Mouse (Mus musculus) left cerebral cortex, postnatal 10 days (tissue): ENCODE results near the gene Rpl12. TPM values are rescaled to one million over a fixed set of nuclear protein-coding genes. Genes with fewer than 3 reads are reported as not detected.

Experiments
- total RNA-seq, 2 experiments: library from RNA; stranded (reverse); gene quantifications; 2 replicates each; pipeline ENCODE4 v1.2.3; 2021

The Rpl12 gene
- total RNA-seq, 2 experiments from 2014 or later = 145 to 166 TPM

Other genes with a start within 250 kb of the Rpl12 start
- 10 to 100 TPM; 89.3 to 92.5 TPM for gene Cdk9, start 248.5 kb upstream of the Rpl12 start, total RNA-seq
- gene Sh2d3c, start 240.5 kb upstream of the Rpl12 start, total RNA-seq = 10 to 100 TPM; 33.0 to 37.3 TPM
- 1 to 10 TPM; 2.3 to 2.9 TPM for gene 6330409D20Rik, start 220.5 kb upstream of the Rpl12 start, total RNA-seq
- gene Tor2a, start 204.3 kb upstream of the Rpl12 start, total RNA-seq = 10 to 100 TPM; 28.6 to 28.9 TPM
- under 1 TPM; 0.22 to 0.36 TPM for gene Ttc16, start 185.9 kb upstream of the Rpl12 start, total RNA-seq
- gene Ptrh1, start 185.8 kb upstream of the Rpl12 start, total RNA-seq = 10 to 100 TPM in 1 of 2 experiments, 1 to 10 TPM in 1; 8.4 to 10.3 TPM
- not detected for gene Cfap157, start 177.1 kb upstream of the Rpl12 start, total RNA-seq
- gene Stxbp1, start 114.3 kb upstream of the Rpl12 start, total RNA-seq = 100 to 1,000 TPM; 862 to 881 TPM
- gene Fam129b, start 85.4 kb upstream of the Rpl12 start, total RNA-seq = 10 to 100 TPM; 26.0 to 26.6 TPM
- gene Lrsam1, start 55 bp downstream of the Rpl12 start, total RNA-seq = 10 to 100 TPM; 36.3 to 38.9 TPM
- 10 to 100 TPM; 22.5 to 25.4 TPM for gene Slc2a8, start 20.5 kb downstream of the Rpl12 start, total RNA-seq
- gene Garnl3, start 170.1 kb downstream of the Rpl12 start, total RNA-seq = 100 to 1,000 TPM; 183 TPM